Mouse (Mus musculus): Measurements from ENCODE around the gene Unc45a. TPM values are rescaled to one million over a fixed set of nuclear protein-coding genes. Genes with fewer than 3 reads are reported as not detected.
"Not testable (repeated sequence)": the region's sequence is repeated elsewhere in the genome, so short reads cannot be mapped to it uniquely, and the experiment has no call there.

Unc45a gene
- polyA plus RNA-seq, 1 experiment from 2014 or later, result 41.1 TPM

DNA sequence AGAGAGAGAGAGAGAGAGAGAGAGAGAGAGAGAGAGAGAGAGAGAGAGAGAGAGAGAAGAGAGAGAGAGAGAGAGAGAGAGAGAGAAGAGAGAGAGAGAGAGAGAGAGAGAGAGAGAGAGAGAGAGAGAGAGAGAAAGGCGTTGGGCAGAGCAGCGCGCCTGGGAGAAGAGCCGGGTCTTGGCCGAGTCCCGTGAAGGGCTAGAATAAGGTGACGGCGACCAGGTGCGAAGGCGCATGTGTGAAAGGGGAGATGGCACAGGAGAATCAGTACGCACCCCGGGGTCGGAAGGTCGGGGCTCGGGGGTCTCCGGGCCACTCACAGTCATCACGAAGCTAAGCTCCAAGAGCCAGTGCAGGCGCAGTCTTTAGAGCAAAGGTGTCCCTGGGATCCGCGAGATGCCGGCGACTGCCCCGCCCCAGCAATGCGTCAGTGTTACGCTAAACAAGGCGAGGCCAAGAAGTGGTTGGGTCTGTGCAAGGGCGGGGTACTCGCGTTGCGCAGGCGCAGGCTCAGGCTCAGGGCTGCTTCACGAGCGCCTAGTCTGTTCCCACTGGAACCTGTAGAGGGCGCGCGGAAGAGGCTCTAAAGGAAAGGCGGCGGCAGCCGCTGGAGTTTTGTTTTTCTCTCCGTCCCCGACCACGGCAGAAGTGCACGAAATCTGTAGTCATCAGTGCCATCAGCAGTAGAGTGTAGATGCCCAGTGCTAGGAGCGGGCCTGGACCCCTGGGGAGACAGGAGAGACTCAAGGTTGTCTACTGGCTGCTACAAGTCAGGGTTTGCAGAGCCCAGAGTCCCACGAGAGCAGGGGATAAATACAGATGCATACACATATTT is 794 bp downstream of the Unc45a start:
- ATAC-seq (replicated peaks; ENCODE audit: low FRiP score), result peak; percentile 98
- H3K36me3 ChIP-seq, result peaks cover 37% of the 10 kb centered on the region
- under 1% methylated on average over 45 of the region's 45 CpGs for WGBS
- peak overlapping the region; percentile 77 for H3K4me3 ChIP-seq (replicated peaks)
- H3K9ac ChIP-seq, result peak overlapping the region; percentile 59
- H3K4me1 ChIP-seq, result peaks cover 42% of the 10 kb centered on the region
- peak overlapping the region; percentile 93 for H3K27ac ChIP-seq
- peak overlapping the region; percentile 87 for H3K4me2 ChIP-seq
- H3K27me3 ChIP-seq, result no peaks in the 10 kb centered on the region
- no peaks in the 10 kb centered on the region for H3K9me3 ChIP-seq (replicated peaks)

DNA sequence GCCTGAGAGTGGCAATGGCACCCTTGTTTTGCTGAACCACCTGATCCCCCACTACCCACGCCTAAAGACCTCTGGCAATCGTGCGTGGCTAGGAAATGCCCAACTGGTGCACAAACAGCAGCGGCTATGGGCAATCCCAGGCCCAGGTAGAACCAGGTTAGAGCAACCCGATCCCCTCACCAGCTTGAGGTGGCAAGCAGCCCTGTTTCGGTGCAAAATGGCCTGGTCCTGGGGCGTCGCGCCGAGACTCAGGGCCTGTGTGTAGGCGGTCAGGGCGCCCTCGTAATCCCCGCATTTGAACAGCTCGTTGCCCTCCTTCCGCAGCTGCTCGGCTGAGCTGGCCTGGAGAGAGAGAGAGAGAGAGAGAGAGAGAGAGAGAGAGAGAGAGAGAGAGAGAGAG is 1.4 kb downstream of the Unc45a start:
- Histone ChIP-seq H3K27ac (no peak overlapping the region), H3K36me3 (peaks cover 43% of the 10 kb centered on the region), H3K9me3 (replicated peaks) (no peaks in the 10 kb centered on the region), H3K4me1 (peaks cover 42% of the 10 kb centered on the region), H3K27me3 (no peaks in the 10 kb centered on the region), H3K9ac (peak overlapping the region; percentile 59), H3K4me2 (peak overlapping the region; percentile 87), H3K4me3 (replicated peaks) (peak overlapping the region; percentile 77)
- ATAC-seq (replicated peaks; ENCODE audit: low FRiP score), result no peak
- WGBS, result 8% methylated on average over 16 of the region's 17 CpGs

DNA sequence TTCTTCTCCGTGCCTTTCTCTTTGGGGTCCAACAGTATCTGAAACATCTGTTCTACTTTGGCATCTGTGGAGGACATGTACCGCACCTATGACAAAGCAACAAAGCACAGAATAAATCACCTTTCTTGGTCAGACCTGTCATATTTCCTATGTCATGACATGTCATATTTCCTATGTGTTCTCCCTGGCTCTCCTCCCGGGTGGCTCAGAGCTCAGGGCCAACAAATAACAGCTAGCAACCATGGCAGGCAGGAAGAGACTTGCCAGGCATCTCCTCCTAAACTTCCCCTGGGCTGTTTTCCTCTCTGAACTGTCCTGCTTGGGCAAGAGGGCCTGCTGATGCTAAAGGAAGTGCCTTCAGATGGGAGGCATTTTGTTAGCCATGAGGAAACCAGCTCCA is 3.9 kb downstream of the Unc45a start:
- Histone ChIP-seq H3K9ac (no peak overlapping the region), H3K4me2 (no peak overlapping the region), H3K27me3 (no peaks in the 10 kb centered on the region), H3K9me3 (replicated peaks) (no peaks in the 10 kb centered on the region), H3K4me3 (replicated peaks) (no peak overlapping the region), H3K4me1 (peaks cover 29% of the 10 kb centered on the region), H3K36me3 (peaks cover 67% of the 10 kb centered on the region), H3K27ac (no peak overlapping the region)
- 86% methylated on average over 3 of the region's 3 CpGs for WGBS
- ATAC-seq (replicated peaks; ENCODE audit: low FRiP score), result no peak

DNA sequence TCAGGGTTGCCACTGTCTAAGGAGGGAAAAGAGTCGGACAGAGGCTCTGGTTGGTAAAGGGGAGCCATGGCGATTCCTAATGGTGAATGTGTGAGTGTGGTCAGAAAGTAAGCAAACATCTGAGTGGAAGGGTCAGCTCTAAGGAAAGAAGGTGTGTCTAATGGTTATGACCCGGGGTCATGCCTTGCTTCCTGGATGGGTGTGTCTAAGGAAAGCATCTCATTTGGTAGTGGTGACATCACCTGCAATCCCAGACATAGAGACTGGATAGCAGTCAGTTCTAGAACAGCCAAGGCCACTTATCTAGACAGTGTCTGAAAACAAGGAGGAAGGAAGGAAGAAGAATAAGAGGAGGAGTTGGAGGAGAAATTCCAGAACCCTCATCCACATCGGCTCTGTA is 6.0 kb downstream of the Unc45a start:
- no peak for ATAC-seq (replicated peaks; ENCODE audit: low FRiP score)
- Histone ChIP-seq H3K27me3 (no peaks in the 10 kb centered on the region), H3K4me2 (no peak overlapping the region), H3K4me1 (peaks cover 17% of the 10 kb centered on the region), H3K9me3 (replicated peaks) (no peaks in the 10 kb centered on the region), H3K27ac (no peak overlapping the region), H3K36me3 (peaks cover 88% of the 10 kb centered on the region), H3K9ac (no peak overlapping the region), H3K4me3 (replicated peaks) (no peak overlapping the region)
- 90% methylated on average over 4 of the region's 4 CpGs for WGBS

DNA sequence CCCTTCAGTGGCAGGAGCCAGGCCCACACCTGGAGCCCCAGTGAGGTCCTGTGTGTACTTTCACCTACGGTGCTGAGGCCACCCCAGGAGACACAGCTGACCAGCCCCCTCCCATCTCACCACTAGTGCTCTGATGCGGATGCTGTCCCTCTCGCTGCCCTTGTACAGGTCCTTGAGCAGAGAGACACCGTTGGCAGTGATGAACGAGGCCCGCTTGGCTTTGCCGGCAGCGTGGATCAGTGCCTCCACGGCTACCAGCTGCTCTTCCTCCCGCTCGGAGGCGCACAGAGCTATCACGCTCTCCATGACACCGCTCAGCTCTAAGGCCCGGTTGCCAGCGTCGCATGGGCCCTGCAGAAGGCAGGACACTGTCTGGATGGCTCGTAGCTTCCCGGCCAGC is 9.4 kb downstream of the Unc45a start:
- H3K9ac ChIP-seq, result no peak overlapping the region
- 91% methylated on average over 19 of the region's 19 CpGs for WGBS

DNA sequence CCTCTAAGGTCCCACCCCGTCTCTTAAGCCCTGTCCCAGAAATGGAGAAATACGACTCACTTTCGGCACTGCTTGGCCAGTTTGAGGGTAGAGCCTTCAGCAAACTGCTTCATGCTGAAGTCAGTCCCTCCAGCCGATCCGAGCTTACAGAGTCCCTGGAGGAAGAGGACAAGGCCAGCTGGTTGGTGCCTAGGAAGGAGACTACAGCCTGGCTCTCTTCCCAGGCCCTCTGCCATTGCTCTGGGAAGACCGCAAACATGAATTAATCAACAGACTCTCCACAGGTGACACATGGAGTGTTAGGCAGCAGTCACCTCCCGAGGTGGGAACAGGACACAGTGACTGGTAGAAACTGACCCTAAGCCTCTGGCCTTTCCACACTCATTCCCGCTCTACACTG is 10.5 kb downstream of the Unc45a start:
- 90% methylated on average over 8 of the region's 8 CpGs for WGBS
- Histone ChIP-seq H3K27me3 (no peaks in the 10 kb centered on the region), H3K9me3 (replicated peaks) (no peaks in the 10 kb centered on the region), H3K27ac (no peak overlapping the region), H3K4me3 (replicated peaks) (no peak overlapping the region), H3K4me2 (no peak overlapping the region), H3K36me3 (peaks cover 100% of the 10 kb centered on the region), H3K9ac (no peak overlapping the region), H3K4me1 (peaks cover 1% of the 10 kb centered on the region; the same call in 1 of the 2 replicates)
- ATAC-seq (replicated peaks; ENCODE audit: low FRiP score), result no peak

More for the DNA sequence above, 9.4 kb downstream of the Unc45a start:
- H3K9me3 ChIP-seq (replicated peaks), result no peaks in the 10 kb centered on the region
- no peak overlapping the region for H3K4me3 ChIP-seq (replicated peaks)
- peaks cover 100% of the 10 kb centered on the region for H3K36me3 ChIP-seq
- no peaks in the 10 kb centered on the region for H3K27me3 ChIP-seq
- H3K27ac ChIP-seq, result no peak overlapping the region
- no peak for ATAC-seq (replicated peaks; ENCODE audit: low FRiP score)
- H3K4me2 ChIP-seq, result no peak overlapping the region
- H3K4me1 ChIP-seq, result no peaks in the 10 kb centered on the region

DNA sequence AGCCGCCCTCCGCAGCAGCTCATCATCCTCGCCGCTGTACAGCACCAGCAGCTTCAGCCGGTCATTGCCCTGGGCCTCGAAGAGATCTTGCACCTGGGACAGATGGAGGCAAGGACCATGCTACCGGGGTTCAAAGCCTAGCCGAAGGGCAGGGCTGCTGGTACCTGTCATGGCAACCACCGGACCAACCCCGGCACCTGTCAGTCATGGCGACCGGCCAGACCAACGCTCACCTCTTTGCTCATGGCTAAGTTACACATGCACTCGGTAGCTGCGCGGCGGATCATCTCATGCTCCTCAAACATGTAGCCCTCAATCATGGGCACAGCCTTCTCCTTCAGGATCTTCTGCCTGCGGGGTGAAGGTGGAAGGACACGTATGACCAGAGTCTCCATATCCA is 14.7 kb downstream of the Unc45a start:
- H3K9ac ChIP-seq, result no peak overlapping the region
- H3K4me2 ChIP-seq, result no peak overlapping the region
- WGBS, result 97% methylated on average over 19 of the region's 19 CpGs
- peaks cover 17% of the 10 kb centered on the region for H3K4me1 ChIP-seq
- H3K4me3 ChIP-seq (replicated peaks), result no peak overlapping the region
- no peak overlapping the region for H3K27ac ChIP-seq
- H3K36me3 ChIP-seq, result peaks cover 62% of the 10 kb centered on the region
- no peaks in the 10 kb centered on the region for H3K27me3 ChIP-seq
- no peak for ATAC-seq (replicated peaks; ENCODE audit: low FRiP score)
- H3K9me3 ChIP-seq (replicated peaks), result no peaks in the 10 kb centered on the region

DNA sequence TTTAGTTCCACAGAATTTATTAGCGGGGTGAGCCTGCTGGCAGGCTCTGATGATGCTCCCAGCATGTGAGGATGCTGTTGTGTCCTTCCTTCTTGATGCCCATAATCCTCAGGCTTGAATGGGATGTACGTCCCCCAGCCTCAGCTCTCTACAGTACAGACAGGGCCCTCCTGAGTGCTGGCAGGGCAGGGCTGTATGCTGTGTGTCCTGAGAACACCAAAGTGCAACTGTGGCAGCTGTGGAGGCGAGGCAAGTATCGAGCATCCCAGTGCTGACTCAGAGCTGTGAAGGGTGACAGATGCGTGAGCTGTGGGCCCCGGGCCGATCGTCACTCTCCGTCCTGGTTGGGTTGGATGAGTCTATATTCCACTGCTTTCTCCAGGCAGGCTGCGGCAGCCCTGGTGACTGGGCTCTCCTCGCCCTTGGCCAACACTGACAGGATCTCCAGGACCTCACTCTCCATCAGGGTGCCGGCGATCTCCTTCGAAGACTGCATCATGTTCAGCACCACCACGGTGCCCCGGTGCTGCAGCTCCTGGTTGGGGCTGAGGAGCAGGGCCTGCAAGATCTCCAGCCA is 15.4 kb downstream of the Unc45a start:
- peaks cover 62% of the 10 kb centered on the region for H3K36me3 ChIP-seq
- peak overlapping the region; percentile 94; the same call in 1 of the 2 replicates for H3K27ac ChIP-seq
- no peaks in the 10 kb centered on the region for H3K27me3 ChIP-seq
- H3K4me1 ChIP-seq, result peaks cover 17% of the 10 kb centered on the region
- H3K4me2 ChIP-seq, result no peak overlapping the region
- ATAC-seq (replicated peaks; ENCODE audit: low FRiP score), result no peak
- H3K9me3 ChIP-seq (replicated peaks), result no peaks in the 10 kb centered on the region
- 94% methylated on average over 16 of the region's 16 CpGs for WGBS
- H3K4me3 ChIP-seq (replicated peaks), result no peak overlapping the region
- H3K9ac ChIP-seq, result no peak overlapping the region

DNA sequence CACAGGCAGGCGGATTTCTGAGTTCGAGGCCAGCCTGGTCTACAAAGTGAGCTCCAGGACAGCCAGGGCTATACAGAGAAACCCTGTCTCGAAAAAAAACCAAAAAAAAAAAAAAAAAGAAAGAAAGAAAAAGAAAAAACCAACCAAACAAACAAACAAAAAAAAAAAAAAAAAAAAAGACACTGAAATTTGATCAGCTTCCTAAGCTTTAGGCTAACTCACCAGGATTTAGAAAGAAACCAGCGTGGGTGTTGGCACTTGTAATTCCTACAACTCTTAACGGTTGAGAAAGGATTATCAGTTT is 16.0 kb downstream of the Unc45a start:
- Histone ChIP-seq H3K27ac (peak overlapping the region; percentile 94), H3K4me1 (peaks cover 17% of the 10 kb centered on the region), H3K36me3 (peaks cover 62% of the 10 kb centered on the region), H3K4me3 (replicated peaks) (peak overlapping the region; percentile 82; the same call in 1 of the 2 replicates), H3K4me2 (peak overlapping the region; percentile 80)
- not testable (repeated sequence) for ATAC-seq (replicated peaks; ENCODE audit: low FRiP score); H3K9ac ChIP-seq; H3K9me3 ChIP-seq (replicated peaks); H3K27me3 ChIP-seq
- WGBS, result 60% methylated on average over 5 of the region's 5 CpGs

DNA sequence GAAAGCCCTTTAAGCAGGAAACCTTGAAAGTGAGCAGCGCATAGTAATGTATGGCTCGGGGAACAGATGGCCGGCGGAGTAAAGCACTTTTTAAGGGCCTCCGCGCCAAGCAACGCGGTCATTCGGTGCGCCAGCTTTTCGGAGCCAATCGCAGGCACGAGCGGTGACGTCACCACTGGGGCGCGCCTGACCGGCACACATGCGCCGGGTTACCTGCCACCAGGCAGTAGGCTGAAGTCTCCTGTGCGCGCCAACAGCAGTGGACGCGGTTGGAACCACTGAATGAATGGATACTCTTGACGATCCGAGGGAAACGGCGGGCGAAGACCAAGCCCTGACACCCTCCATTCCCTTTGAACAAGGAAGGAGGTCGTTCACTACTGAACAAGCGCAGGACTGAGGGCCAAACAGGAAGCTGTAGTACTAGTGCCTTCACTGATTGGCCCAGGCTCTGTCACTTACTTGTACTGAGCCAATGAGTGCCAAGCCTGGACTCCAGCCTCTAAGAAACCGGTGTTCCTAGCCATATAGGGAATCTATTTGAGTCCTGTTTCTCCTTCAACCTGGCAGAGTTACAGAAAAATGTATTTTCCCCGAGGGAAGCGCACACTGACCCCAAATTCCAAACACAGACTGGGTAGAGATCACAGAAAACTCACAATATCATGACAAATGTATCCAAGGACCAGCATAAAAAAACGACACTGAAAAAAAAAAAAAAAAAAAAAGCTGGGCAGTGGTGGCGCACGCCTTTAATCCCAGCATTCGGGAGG is 16.6 kb downstream of the Unc45a start, which contains the start of gene Rccd1:
Rccd1 (minus strand) TSS at position 412 of the 773 bp plus-strand sequence.
- Histone ChIP-seq H3K4me3 (replicated peaks) (peak within 1 kb of the TSS; percentile 82), H3K27me3 (no peaks in the 10 kb centered on the region), H3K36me3 (peaks cover 57% of the 10 kb centered on the region), H3K4me2 (peak within 1 kb of the TSS; percentile 80), H3K9me3 (replicated peaks) (no peaks in the 10 kb centered on the region), H3K27ac (peak within 1 kb of the TSS; percentile 94), H3K9ac (peak within 1 kb of the TSS; percentile 71), H3K4me1 (peaks cover 17% of the 10 kb centered on the region)
- peak; percentile 99 for ATAC-seq (replicated peaks; ENCODE audit: low FRiP score)
- WGBS, result 2% methylated on average over 38 of the region's 38 CpGs

DNA sequence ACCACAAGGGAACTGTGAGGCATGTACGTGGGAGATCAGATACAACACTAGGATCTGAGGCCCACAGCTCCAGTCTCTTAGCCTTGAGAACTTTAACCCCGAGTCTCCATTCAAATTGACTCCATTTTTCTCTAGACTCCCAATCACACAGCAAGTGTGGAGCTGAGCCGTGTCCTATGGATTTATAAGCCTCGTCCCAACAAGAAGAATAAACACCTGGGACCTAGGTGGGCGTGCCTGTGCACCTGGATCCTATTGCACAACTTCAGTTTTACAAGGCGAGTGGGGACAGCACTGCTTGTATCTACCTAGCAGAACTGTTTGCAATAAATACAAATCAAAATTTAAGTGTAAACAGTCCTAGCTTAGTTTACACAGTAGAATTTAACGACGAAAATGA is 17.5 kb downstream of the Unc45a start:
- Histone ChIP-seq H3K4me1 (peaks cover 17% of the 10 kb centered on the region), H3K27me3 (no peaks in the 10 kb centered on the region), H3K4me2 (peak overlapping the region; percentile 80), H3K9me3 (replicated peaks) (no peaks in the 10 kb centered on the region), H3K27ac (peak overlapping the region; percentile 94), H3K9ac (peak overlapping the region; percentile 71), H3K36me3 (peaks cover 55% of the 10 kb centered on the region), H3K4me3 (replicated peaks) (peak overlapping the region; percentile 82)
- WGBS, result 16% methylated on average over 8 of the region's 8 CpGs
- ATAC-seq (replicated peaks; ENCODE audit: low FRiP score), result no peak
